Mouse (Mus musculus) adrenal gland, adult (tissue): ENCODE results near the gene Phldb3.

Experiments used
- DNase-seq, 2 experiments: peaks; one replicate each; pipeline ENCODE4 v3.0.0; 2022 to 2023; ENCODE audit warnings: low spot score in 1 of 2; ENCODE audit not compliant: inconsistent age in 2 of 2

The Phldb3 gene

DNA sequence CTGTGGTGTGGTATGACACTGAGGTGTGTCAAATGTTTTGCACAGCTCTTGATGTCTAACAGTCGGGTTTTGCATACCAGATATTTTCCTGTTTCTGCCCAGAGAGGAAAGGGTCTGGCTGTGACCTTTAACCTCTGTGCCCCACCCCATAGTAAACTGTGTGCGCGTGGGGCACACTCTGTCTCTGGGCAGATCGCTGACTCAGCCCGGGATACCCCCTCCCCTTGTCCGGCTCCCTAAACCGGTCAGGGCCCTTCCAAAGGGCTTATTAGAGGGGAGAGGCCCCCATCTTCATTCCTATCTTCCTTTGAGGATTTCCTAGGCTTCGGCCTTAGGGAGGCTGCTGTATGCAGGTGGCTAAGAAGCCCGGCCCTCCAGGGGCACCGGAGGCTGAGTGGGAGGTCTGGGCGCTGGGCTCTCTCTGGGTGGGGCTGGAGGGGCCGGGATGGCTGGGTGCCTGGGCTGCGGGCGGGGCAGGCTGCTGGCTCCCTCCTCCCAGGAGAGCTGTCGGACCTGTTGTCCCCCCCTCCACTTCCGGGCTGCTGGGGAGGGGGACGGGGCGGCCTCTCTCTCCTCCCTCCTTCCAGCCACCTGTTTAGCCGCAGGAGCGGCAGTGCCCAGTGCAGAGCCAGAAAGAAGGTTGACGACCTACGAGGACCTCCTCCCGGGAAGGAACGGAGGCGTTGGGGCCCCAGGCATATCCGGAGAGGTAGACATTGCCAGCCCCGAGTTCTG is at the start of gene Phldb3:
Phldb3 (plus strand) TSS at position 620 of the 735 bp plus-strand sequence.
- peak in 1 of 2 experiments; percentile 56 for DNase-seq

DNA sequence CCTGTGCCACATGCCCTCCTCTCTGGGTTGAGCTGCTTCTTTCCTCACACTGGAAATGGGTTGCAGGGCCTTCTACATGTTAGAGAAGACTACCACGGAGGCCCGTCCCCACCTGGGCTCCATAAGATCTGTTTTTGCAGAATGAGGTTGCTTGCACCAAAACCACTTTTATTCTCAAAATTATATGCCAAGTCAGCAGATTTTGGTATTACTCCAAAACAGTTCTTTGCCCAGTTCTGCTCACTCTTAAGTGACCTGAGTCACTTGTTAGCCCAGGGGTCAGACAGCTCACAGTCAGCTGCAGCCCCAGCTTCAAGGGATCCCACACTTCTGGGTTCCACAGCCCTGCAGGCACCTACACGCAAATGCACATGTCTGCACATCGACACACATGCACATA is 49.1 kb upstream of the Phldb3 start:
- no peak for DNase-seq

DNA sequence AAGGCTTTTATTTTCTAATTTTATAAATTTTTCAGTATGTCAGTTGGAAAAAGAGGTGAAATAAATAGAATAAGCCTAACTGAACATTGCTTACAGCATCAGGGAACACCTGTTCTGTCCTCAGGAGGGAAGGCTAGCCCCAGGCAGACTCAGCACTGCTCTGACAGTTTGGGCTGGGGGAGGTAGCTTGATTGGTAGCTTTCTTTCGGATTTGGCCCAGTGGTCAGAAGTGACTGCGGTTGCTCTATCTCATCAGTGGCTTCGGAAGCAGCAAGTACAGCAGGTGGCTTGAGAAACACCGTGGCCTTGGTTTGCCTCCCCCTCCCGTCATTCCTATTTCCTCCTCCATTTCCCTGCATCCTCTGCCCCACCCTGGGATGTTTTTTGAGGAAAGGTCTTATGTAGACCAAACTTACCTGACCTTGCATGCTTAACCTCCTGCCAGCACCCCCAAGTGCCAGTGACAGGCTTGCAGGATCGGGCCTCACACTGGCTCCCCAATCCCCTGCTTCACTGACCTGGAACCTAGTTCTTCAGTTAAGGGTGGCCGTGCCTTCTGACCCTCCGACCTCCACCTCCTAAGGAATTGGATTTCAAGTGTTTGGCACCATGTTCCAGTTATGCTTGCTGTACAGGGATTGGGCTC is 47.2 kb upstream of the Phldb3 start:
- no peak for DNase-seq

DNA sequence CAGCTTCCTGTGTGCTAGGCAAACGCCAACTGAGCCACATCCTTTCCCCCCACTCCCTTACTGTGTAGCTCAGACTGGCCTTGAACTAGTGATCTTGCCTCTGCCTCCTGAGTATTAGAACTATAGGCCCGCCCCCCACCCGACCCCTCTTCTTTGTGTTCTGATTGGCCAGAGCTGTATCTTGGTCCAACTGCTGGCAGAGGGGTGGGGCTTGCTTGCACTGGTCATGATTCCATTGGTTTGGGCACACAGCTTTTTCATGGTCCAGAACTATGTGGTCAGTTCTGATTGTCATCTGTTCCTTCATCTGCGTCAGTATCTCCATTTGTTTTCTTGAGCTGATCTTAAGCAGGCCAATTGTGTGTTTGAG is 46.7 kb upstream of the Phldb3 start:
- DNase-seq, result no peak

GRCm38 (mm10) chr7:24564607-24565265 is 45.8 kb upstream of the Phldb3 start:
- DNase-seq, result peak; percentile 56 to 85

DNA sequence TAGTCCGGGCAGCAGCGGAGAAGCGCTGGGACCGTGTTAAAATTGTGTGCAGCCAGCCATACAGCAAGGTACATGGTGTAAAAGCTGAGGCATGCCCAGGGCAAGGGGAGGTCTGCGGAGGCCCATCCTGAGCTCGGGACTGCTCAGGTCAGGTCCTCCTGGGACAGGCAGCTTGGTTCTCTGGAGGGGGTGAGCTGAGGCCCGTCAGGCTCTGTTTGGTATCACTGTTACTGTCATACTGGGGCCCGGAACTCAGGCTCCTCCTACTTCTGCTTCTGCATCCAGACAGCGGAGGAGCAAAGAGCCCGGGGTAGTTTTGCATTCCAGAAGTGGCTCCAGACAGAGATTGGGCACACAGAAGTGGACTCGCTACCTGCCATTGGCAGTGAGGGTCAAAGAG is 44.9 kb upstream of the Phldb3 start:
- DNase-seq, result no peak

DNA sequence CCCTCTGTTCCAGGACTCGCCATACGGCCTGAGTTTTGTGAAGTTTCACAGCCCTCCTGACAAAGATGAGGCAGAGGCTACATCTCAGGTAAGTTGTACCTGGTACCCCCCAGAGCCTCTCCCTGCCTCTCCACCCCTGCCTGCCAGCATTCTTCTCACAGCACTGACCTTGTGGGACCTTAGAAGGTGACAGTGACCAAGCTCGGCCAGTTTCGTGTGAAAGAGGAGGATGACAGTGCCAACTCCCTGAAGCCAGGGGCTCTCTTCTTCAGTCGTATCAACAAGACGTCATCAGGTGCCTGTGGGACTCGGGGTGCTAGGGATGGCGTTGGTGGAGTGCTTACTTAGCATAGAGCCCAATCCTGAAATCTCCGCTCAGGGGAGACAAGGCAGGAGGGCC is 44.4 kb upstream of the Phldb3 start:
- no peak for DNase-seq

- DNase-seq, result no peak
Observed at GRCm38 (mm10) chr7:24568512-24568911, 42.1 kb upstream of the Phldb3 start.

GRCm38 (mm10) chr7:24571071-24571470 is 39.5 kb upstream of the Phldb3 start:
- no peak for DNase-seq

- DNase-seq, result no peak
Observed at GRCm38 (mm10) chr7:24572455-24572854, 38.1 kb upstream of the Phldb3 start.

DNA sequence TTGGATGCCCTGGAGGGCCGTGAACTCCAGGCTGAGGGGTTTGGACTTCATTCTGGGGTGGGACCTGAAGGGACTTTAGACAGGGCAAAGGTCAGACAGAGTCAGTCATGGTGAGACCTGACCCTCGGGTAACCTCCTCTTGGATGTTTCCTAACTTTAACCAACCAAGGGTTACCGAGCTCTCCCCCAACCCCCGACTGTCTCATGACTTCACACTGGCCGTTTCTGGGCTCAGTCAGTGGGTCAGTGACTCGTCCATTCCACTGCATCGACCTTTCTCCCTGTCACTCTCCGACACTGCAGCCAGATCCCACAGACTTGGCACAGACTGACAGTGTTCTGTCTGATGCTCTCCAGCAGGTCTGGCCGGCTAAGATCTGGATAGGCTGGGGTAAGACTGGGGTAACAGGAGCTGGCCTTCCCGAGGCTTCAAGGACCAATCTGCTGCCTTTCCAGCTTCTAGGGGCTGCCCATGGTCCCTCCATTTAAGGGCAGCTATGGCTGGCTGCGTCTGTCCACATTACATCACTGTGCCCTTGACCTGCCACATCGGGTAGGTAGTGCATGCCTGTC is 36.3 kb upstream of the Phldb3 start:
- peak; percentile 51 to 60 for DNase-seq

DNA sequence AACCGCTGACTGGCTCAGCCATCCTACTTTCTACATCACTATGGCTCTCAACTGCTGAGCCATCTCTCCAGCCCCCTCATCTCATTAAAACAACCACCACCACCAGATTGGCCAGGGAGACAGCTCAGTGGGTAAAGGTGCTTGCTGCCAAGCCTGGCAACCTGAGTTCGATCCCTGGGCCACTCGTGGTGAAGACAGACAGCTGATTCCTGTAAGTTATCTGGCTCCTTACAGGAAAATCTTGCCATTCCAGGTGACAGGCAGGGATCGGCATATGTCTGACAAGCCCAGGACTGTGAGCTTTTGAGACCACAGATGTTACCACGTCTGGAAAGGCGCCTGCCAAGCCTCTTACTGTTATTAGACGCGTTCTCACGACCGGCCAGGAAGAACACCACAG is 32.8 kb upstream of the Phldb3 start:
- DNase-seq, result no peak

DNA sequence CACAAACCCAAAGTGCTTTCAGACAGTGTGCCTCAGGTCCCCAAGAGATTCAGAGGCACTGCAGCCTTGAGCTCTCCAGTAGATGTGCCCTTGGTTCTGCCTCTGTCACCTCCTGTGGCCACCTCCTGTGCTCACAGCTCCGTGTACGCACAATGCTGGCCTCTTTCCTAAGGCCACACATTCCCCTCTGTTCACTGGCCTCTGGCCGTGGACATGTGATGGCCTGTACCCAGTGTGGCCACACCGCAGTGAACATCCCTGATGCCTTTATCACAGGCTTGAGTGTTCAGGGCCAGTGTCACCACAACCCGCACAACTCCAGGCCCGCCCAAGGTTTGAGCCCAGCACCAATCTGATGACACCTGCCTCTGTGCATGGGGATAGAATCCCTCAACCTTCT is 25.7 kb upstream of the Phldb3 start:
- peak; percentile 53 to 75 for DNase-seq

DNA sequence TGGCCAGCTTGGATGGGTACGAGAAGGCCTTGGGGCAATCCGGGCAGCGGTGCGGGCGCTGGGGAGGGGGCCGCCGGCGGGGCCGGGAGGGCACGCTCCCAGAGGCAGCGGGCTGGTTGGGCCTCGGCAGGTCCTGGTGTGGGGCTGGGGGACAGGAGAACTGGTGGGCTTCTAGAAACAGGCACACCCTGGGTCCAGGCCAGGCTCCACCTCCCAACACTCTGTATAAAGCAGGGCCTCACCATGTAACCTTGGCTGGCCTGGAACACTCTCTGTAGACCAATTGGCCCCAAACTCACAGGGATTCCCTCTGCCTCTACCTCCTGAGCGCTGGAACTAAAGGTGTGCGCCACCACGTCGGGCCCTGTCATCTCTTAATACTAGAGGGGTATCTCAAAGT is 24.6 kb upstream of the Phldb3 start:
- DNase-seq, result no peak

- no peak for DNase-seq
Observed at GRCm38 (mm10) chr7:24586828-24587227, 23.7 kb upstream of the Phldb3 start.

GRCm38 (mm10) chr7:24587330-24588105 is 23.0 kb upstream of the Phldb3 start, which contains the start of the genes Ethe1 and Zfp575:
Ethe1 (plus strand) TSS chr7:24587543.
Zfp575 (minus strand) TSS chr7:24587641.
- peak in 1 of 2 experiments; percentile 57 for DNase-seq

- DNase-seq, result peak; percentile 79 to 89
Observed at GRCm38 (mm10) chr7:24588336-24588735, 22.2 kb upstream of the Phldb3 start.

- DNase-seq, result no peak
Observed at GRCm38 (mm10) chr7:24591735-24592134, 18.8 kb upstream of the Phldb3 start.

DNA sequence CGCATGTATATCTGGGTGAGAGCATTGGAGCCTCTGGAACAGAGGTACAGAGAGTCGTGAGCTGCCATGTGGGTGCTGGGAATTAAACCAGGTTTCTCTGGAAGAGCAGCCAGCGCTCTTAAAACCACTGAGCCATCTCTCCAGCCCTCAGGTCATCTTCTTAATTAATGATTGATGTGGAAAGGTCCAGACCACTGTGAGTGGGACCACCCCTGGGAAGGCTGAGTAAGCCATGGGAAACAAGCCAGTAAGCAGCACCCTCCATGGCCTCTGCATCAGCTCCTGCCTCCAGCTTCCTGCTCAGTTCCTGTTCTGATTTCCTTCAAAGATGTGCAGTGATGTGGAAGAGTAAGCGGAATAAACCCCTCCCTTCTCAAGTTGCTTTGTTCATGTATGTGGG is 18.4 kb upstream of the Phldb3 start:
- no peak for DNase-seq

- no peak for DNase-seq
Observed at GRCm38 (mm10) chr7:24592781-24593180, 17.8 kb upstream of the Phldb3 start.
